Mouse (Mus musculus): ENCODE measurements around the gene Rps25.
"Not testable (repeated sequence)": the region's sequence is repeated elsewhere in the genome, so short reads cannot be mapped to it uniquely, and the experiment has no call there.

Rps25 gene

DNA sequence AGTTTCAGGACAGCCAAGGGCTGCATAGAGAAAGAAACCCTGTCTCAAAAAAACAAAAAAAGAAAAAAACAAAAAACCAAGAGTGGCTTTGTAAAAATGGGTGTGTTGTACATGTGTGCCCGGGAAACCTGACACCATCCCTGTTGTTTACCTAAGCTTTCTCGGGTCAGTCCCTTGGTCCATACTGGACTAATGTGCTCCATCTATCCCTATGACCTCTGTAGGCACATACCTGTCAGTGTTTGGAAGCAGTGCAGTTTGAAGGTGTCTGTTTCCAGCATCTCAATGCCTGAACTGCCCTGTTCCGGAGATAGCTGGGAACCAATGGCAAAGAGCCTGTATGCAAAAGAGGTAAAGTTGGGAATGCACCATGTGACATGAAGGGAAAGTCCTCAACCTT, 1.9 kb upstream of the Rps25 start:
- DNase-seq (ENCODE audit: low spot score), result no peak

DNA sequence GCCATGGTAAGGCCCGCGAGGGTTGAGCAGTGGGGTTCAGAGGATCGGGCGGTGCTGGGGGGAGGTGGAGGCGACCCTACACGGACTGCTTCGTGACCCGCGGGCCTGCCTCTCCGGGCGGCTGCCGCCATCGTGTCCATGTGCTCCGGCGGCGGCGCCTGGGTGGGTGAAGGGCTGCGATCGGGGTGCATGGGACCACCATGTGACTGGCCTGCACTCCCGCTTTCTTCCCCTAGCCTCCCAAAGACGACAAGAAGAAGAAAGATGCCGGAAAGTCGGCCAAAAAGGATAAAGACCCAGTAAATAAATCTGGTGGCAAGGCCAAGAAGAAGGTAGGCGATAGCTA, 786 bp downstream of the Rps25 start:
- DNase-seq (ENCODE audit: low spot score), result no peak

DNA sequence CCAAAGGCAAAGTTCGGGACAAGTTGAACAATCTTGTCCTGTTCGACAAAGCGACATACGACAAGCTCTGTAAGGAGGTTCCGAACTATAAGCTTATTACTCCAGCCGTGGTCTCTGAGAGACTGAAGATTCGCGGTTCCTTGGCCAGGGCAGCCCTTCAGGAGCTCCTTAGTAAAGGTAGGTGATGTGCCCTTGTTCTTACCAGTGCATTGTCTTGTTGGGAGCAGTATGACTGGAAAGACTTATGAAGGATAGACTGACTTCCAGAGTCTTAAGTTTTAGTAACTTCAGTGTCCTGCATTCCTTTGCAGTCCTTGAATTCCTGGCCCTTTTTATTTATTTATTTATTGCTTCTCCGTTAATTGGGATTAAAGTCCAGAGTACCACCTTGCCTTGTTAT, 1.8 kb downstream of the Rps25 start:
- DNase-seq (ENCODE audit: low spot score), result not testable (repeated sequence)

DNA sequence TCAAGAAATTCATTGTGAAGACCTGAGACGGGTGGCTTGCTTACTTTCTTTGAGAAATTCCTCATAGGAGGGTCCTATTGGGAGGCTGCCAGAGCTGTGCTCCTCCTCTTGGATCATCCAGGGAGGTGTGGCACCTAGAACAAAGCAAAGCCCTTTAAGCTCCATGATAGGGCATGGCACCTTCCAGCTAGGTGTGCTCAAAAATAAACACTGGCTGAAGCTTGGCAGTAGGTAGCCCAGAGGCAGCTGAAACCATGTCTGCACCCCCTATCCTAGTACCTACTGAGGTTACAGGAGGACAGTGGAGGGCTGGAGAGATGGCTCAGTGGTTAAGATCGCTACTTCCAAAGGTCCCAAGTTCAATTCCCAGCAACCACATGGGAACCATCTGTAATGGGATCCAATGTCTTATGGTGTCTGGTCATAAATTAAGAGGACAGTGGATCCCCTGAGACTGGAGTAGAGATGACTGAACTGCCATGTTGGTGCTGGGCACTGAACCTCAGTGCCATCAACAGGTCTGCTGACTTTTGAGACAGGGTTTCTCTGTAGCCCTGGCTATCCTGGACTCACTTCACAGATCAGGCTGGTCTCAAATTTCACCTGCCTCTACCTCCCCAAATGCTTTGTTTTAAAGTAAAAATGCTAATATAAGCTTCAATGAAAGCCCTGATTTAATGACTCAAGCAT, 3.9 kb downstream of the Rps25 start:
- no peak for DNase-seq (ENCODE audit: low spot score)

DNA sequence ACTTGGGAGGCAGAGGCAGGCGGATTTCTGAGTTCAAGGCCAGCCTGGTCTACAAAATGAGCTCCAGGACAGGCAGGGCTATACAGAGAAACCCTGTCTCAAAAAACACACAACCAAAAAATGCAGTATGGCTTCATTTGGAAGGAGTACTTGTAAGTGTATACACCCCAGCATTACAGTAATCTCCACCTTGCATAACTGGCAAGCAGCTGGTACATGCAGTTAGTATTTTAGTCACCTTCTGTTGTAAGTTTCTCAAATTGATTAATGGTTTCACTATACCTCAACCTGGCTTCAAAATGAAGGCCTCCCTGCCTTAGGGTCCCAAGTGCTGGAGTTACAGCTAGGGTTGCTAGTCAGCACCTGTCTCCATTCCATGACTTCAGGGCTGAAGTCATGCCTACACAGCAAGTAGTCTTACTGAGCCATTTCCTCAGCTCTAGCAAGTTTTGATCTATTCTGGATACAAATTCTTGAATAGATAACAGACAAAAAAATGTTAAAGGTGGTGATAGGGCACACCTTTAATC, 4.7 kb downstream of the Rps25 start:
- DNase-seq (ENCODE audit: low spot score), result no peak

DNA sequence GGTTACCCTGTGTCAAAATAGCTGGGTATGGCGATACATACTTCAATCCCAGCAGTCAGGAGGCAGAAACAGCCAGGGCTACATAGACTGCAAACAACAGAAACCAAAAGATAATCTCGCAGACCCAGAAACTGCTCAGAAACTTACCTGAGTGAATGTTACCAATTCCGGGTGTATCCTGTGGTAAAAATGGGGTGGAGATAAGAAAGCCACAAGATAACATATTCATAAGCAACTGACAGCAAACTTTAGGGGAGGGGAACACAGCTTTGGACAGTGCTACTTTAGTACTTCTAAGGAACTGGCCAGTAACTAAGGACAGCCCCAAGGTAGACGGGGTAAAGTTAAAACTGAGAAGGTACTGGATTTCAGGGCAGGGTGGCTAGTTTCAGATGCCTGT, 5.4 kb downstream of the Rps25 start:
- DNase-seq (ENCODE audit: low spot score), result no peak

DNA sequence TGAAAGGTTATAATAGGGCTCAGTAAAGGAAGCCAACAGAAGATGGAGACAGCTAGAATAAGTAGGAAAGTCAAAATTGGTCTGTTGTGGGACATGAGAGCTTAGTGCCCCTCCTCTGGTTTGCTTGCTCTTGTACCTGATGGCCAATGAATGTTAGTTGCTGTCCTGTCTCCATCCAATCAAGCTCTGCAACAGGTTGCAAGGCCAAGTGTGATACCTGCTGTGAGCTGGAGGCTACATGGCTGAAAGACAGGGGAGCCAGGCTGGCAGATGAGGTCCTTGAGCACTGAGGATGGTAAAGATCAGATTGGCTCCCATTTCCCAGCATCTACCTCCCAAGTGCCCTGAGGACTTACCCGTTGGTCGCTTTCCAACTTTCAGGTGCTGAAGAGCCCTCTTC, 5.8 kb downstream of the Rps25 start:
- no peak for DNase-seq (ENCODE audit: low spot score)

DNA sequence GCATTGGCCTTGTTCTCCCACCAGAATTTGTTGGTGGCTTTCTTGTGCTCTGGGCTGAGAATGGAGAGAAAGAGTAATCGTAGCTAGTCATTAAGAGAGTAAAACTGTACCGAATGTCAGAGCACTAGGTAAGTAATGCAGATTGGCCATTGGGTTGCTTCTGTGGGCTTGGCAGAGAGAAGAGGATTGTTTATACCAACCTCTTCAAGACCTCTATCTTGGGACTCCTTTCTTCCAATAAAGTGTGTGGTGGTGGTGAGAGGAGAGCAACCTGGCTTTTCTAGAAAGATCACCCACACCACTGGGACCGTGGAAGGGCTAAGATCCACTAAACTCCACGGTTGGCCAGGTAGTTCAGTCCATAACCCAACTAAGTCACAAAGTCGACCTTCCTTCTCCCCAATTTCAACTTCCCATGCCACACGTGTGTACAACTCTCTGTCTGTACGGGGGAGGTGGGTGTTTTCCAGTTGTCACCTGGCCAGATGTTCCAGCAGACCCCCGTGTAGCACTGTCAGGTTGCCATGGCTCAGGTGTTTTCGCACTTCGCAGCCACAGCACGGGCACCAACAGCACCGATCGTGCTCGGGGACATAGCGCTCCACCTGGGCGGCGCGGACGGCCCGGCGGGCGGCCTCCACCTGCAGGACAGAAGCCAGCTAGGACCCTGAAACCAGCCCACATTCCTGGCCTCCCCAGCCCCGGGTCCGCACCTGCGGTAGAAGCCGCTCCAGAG, 10.4 kb downstream of the Rps25 start:
- peak; percentile 29 for DNase-seq (ENCODE audit: low spot score)

DNA sequence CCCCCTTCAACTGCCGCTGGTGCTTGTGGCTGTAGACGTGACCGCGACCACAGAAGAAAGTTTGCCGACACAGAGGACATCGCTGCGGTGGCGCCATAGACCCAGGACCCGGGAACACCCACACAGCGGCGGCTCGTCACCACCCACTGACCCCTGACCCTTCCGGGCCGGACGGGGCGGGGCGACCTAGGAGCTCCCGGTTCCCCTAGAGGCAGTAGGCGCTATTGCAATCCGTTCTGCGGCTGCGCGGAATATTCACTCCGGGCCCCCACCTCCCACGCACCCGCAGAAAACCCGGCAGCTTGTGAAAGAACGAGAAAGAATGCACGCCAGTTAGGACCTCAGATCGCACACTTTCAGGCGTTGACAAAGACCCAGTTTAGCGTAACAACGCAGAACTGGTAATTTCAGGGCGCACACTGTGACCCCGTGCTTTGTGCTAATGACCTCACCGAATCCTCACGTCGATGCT, 11.0 kb downstream of the Rps25 start:
- peak; percentile 93 for DNase-seq (ENCODE audit: low spot score)

DNA sequence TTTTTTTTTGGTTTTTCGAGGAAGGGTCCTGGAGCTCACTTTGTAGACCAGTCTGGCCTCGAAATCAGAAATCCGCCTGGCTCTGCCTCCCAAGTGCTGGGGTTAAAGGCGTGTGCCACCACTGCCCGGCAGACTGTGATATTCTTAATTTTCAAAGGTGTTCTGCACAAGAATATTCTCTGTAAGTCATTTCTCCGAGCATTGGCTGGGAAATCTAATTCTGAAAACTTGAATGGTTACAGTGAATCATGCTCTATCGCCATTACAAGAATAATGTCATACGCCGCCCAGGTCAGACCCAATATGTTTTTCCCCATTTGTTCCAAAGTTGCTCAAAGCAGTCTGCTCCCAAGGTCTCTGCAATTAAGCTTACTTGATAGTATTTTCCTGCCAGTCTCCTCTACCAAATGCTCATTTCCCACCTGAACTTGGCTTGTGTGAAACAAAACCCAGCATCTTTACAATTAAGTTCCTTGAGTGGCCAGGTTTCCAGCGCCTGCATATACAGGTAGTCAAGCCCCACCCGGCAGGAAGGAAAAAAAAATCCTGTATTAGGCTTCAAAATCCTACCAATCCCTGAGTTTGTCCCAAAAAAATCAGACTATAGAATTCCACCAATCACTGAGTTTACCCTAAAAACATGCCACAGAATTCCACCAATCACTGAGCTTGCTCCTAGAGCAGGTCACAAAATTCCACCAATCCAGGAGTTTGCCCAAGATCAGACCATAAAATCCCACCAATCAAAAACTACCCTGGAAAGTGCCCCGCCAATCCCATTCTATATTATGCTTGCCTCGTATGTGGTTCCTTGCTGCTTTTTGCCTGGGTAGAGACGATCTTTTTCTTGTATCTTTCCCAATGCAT, 11.8 kb downstream of the Rps25 start, which contains the start of gene Ccdc84:
Gene Ccdc84 (minus strand): TSS at position 51 of the 867 bp plus-strand sequence.
- DNase-seq (ENCODE audit: low spot score), result no peak

DNA sequence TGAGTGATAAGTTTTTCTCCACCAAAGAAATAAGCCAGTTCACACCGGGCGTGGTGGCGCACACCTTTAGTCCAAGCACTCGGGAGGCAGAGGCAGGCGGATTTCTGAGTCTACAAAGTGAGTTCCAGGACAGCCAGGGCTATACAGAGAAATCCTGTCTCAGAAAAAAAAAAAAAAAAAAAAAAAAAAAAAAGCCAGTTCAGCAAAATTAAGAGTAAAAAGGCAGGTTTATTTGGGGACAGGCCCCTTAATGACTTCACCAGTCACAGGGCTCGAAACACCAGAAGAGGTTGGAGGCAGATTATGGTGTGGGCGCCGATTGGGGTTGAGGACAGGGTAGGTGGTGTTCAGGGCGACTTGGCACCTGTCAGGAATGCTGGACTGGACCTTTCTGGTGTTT, 12.8 kb downstream of the Rps25 start:
- DNase-seq (ENCODE audit: low spot score), result not testable (repeated sequence)

DNA sequence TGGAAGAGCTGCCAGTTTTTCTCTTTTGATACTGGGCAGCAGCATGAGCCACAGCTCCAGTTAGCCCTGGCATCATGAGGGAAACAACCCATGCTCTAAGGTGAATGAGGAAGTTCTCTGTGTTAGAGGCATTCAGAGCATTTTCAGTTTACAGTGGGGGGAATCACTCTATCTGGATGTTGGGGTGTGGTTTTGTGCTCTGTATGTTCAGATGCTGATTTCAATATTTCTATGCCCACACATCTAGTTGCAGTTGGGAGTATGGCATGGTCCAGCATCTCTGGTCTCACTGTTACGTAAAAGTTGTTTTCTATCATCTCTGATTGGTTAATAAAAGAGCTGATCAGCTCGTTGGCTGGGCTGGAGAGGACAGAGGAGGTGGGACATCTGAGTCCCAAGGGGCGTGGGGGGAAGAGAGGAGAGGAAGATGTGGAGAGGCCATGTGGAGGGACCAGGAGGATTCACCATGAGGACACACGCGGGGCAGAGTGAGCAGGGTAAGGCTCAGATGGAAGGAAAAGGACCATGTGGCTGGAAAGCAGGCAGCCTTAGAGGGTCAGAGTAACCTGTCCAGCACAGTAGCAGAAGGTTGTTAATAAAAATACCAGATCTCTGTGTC, 13.4 kb downstream of the Rps25 start:
- no peak for DNase-seq (ENCODE audit: low spot score)

DNA sequence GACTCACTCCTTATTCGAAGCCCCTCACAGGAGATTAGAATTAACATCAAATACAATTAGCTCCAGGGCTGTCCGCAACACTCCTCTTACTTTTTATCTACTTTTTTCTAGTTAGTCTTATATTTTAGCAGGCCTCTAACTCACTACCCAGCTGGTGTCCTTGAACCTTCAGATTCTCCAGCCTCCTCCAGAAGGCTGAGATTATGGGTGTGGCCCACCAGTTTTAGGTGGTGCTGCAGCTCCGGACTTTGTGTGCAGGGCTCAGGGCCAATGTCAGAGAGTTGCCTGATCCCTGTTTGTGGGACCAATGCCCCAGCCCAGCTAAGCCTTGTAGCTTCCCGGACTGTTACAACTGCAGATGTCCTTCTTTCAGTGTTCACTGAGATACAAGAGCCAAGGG, 16.6 kb downstream of the Rps25 start:
- DNase-seq (ENCODE audit: low spot score), result no peak

DNA sequence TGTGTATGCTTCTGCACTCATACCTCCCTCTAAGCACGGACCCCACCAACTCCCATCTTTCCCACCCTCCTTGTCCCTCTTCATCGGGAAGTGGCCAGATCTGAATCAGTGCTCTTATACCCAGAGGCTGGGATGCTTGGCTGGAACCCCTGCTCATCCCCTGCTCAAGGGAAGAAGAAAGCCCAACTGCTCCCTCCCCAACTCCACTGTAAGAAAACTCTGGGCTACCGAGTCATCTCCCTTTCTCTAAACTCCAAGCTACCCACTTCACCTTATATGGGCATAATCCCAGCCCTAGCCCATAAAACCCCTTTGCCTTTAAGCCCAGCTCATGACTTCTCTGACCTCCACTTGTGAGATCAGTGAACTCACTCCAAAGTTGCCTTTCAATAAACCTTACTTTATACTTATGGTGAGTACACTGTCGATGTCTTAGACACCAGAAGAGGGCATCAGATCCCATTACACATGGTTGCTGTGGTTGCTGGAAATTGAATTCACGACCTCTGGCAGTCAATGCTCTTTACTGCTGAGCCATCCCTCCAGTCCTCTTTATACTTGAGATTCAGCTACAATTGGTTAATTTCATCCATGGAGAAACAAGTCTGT, 25.7 kb downstream of the Rps25 start:
- DNase-seq (ENCODE audit: low spot score), result no peak

DNA sequence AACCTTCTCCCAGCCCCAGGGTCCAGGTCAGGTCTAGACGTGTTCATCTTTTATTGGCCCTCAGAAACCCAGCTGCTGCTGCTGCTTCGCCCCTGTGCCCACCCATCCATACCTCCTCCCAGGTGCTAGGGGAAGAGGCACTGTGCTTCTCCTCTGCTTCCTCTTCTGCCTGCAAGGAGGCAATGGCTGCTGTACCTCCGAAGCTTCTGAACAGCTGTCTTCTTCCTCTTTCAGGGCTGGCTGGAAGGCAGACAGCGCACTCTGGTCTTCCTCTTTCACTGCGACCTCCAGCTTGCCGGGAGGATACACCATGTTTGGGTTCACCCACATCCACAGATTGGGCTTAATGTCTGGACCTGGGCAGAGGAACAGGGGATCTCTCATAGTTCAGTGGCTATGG, 28.8 kb downstream of the Rps25 start:
- no peak for DNase-seq (ENCODE audit: low spot score)

DNA sequence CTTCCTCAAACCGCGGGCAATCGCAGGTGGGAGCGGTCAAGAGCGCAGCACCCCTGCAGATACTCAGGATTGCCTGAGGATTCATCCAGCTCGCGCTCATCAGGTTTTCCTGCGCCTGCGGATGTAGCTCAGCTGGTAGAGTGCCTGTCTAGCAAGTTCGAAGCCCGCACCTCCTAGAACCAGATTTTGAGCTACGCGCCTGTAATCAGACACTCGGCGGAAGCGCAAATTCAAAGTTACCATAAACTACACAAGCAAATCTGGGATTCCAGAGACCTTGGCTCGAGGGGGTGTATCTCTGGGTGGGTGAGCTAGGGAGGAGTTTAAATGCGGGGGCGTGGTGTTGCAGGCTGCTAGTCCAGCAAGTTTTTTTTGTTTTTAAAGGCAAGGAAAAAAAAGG, 34.0 kb downstream of the Rps25 start, which contains the start of gene Foxr1:
Gene Foxr1 (minus strand): TSS at position 176 of the 400 bp plus-strand sequence.
- DNase-seq (ENCODE audit: low spot score), result no peak

DNA sequence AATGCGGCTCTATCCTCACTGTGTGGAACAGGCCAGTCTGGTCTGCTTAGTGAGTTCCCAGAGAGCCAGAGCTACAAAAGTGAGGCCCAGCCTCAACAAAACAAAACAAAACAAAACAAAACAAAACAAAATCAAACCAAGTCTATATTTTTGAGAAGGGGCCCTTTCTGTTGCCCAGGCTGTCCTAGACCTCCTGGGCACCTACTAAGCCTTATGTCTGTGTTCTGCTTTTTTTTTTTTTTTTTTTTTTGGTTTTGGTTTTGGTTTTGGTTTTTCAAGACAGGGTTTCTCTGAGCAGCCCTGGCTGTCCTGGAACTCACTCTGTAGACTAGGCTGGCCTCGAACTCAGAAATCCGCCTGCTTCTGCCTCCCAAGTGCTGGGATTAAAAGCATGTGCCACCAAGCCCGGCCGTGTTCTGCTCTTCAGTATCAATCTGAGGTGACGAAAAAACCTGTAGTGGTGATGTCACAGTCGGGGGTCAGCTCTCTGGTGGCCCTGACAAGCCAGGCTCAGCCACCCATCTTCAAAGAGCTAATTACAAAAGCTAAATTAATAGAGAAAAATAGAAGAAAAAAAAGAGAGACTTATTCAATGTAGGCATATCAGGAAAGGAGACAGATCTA, 37.6 kb downstream of the Rps25 start:
- not testable (repeated sequence) for DNase-seq (ENCODE audit: low spot score)

DNA sequence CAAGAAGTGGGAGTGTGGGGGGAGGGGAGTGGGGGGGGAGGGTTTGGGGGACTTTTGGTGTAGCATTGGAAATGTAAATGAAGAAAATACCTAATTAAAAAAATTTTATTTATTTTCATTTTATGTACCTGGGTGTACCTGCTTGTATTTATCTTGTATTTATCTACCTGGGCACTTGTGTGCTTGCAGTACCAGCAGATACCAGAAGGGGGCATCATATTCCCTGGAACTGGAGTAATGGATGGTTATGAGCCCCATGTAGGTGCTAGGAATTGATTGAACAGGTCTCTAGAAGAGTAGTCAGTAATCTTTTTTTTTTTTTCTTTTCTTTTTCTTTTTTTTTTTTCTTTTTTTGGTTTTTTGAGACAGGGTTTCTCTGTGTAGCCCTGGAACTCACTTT, 43.4 kb downstream of the Rps25 start:
- peak; percentile 42 for DNase-seq (ENCODE audit: low spot score)

DNA sequence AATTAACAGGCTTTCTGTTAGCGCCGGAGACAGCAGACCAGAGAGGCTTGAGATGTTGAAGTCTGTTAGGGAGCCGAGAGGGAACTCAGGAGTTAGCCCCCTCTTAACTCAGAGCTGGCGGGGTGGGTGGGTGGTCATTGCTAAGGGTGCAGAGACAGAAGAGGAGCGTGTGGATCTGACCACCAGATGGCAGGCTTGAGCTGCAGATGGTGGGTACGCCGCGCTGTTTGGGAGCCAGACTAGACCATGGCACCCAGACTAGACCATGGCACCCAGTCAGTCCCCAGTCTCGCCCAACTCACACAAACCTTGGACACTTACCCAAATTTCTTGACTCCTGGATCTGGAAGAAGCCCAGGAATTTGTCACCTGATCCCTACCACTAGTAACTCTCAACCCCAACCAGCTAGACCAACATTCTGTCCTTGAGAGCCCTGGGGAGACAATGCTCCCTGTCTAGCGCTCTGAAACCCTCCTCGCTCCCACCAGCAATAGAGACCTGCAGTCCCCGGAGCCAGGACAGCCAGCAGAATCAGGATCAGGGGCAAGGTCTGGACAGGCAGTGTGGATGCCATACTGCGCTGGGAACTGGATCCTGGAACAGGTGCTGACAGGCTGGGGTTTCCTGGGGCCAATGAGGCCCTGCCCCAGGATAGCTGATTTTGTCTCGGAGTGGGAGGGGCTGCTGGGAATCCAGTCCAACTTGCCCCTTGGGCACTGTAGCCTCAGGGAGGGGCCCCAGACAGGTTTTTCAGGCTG, 47.4 kb downstream of the Rps25 start:
- DNase-seq (ENCODE audit: low spot score), result peak; percentile 54

DNA sequence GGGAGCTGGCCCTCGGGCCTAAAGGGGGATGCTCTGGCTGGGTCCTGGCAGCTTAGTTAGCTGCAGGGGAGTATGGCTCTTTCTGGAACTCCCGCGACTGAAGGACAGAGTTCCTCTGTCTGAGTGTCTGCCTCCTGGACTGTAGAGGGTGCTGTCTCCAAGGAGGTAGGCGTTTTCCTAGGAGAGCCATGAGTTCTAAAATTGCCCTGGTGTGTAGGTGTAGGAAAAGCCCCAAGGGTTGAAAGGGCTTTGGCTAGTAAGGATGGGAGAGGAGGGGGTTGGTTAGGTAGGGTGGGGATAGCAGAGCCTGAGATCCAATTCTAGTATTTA, 47.9 kb downstream of the Rps25 start, which contains the start of gene Upk2:
Gene Upk2 (minus strand): TSS at position 86 of the 330 bp plus-strand sequence.
- no peak for DNase-seq (ENCODE audit: low spot score)
